In genomic region chr3:89994807-89995515, GRCm38 (mm10) we compare ENCODE assay signal across 13 mouse cellular contexts. TPM values are rescaled to one million over a fixed set of nuclear protein-coding genes. Genes with fewer than 3 reads are reported as not detected.
A peak's percentile ranks its signal among the peaks of the same experiment; 100 is the strongest.
DNase-seq lines count a peak whose midpoint lies in the region; ATAC-seq and TF ChIP-seq lines count a peak whose summit lies in the region.
"Had no signal": no experiment of that assay in that cellular context is flagged by ENCODE, and none has a peak within 500 bp of the region (broad histone marks: within the 10 kb centered on the region; RNA-seq: fewer than 3 reads in every experiment).

No protein-coding gene starts in this region.

- ATAC-seq in midbrain, embryonic 11.5 days (ENCODE audit: low FRiP score): no peak
- ATAC-seq in midbrain, embryonic 13.5 days: no peak
- no peak for ATAC-seq in Patski
- no peak for ATAC-seq in hindbrain, embryonic 13.5 days (ENCODE audit: low FRiP score)

- CTCF ChIA-PET in Patski (lab: Charles Lee): interaction anchor here (1.4 to 2.0 kb wide), 2 partner anchors 10 to 41 kb away, joined by 5 read pairs; no protein-coding TSS in a partner anchor

- POLR2A ChIA-PET in Patski (lab: Charles Lee): interaction anchor here (0.6 kb wide), 1 partner anchor 30 kb away, joined by 3 read pairs; no protein-coding TSS in a partner anchor

- no peak overlapping the region for H3K9ac ChIP-seq in midbrain, embryonic 11.5 days (ENCODE audit: low read length)
- H3K9ac ChIP-seq in midbrain, embryonic 13.5 days (replicated peaks): no peak overlapping the region
- no peak overlapping the region for H3K9ac ChIP-seq in hindbrain, embryonic 13.5 days
- H3K9ac ChIP-seq: forebrain, embryonic 12.5 days had no signal

- 92% methylated on average over 5 of the region's 5 CpGs for WGBS in midbrain, embryonic 11.5 days
- WGBS in midbrain, embryonic 13.5 days: 96% methylated on average over 5 of the region's 5 CpGs
- 93% methylated on average over 5 of the region's 5 CpGs for WGBS in hindbrain, embryonic 13.5 days
- 89% methylated on average over 5 of the region's 5 CpGs for WGBS in forebrain, embryonic 10.5 days

- H3K4me3 ChIP-seq in midbrain, embryonic 11.5 days (ENCODE audit: low read depth, low read length): no peak overlapping the region
- H3K4me3 ChIP-seq in midbrain, embryonic 13.5 days (replicated peaks): no peak overlapping the region
- H3K4me3 ChIP-seq in hindbrain, embryonic 13.5 days: no peak overlapping the region
- no peak overlapping the region for H3K4me3 ChIP-seq in forebrain, embryonic 10.5 days
- H3K4me3 ChIP-seq: forebrain, embryonic 12.5 days had no signal

- no peak overlapping the region for H3K4me2 ChIP-seq in midbrain, embryonic 11.5 days
- no peak overlapping the region for H3K4me2 ChIP-seq in midbrain, embryonic 13.5 days (replicated peaks)
- H3K4me2 ChIP-seq in hindbrain, embryonic 13.5 days: no peak overlapping the region
- H3K4me2 ChIP-seq: forebrain, embryonic 12.5 days; liver, embryonic 11.5 days had no signal

- H3K9me3 ChIP-seq in midbrain, embryonic 11.5 days (ENCODE audit: control insufficient read depth, low read length): no peaks in the 10 kb centered on the region
- no peaks in the 10 kb centered on the region for H3K9me3 ChIP-seq in midbrain, embryonic 13.5 days
- H3K9me3 ChIP-seq in hindbrain, embryonic 13.5 days: no peaks in the 10 kb centered on the region
- no peaks in the 10 kb centered on the region for H3K9me3 ChIP-seq in forebrain, embryonic 10.5 days
- H3K9me3 ChIP-seq: forebrain, embryonic 12.5 days had no signal

- intact Hi-C loops in heart, postnatal 10 days (cut with DNase I): no loop called here

- no peak overlapping the region for H3K27ac ChIP-seq in midbrain, embryonic 11.5 days (ENCODE audit: low read depth, low read length)
- no peak overlapping the region for H3K27ac ChIP-seq in midbrain, embryonic 13.5 days
- no peak overlapping the region for H3K27ac ChIP-seq in hindbrain, embryonic 13.5 days
- H3K27ac ChIP-seq in forebrain, embryonic 10.5 days: no peak overlapping the region
- H3K27ac ChIP-seq: forebrain, embryonic 12.5 days; stomach, postnatal 0 days had no signal

- peak; percentile 55 for TF ChIP-seq CTCF in Patski (IDR thresholded peaks at IDR 0.05)

- no peaks in the 10 kb centered on the region for H3K36me3 ChIP-seq in midbrain, embryonic 11.5 days (ENCODE audit: control insufficient read depth, insufficient read depth, low read length)
- H3K36me3 ChIP-seq in midbrain, embryonic 13.5 days: peaks cover 22% of the 10 kb centered on the region
- H3K36me3 ChIP-seq in hindbrain, embryonic 13.5 days: peaks cover 26% of the 10 kb centered on the region
- H3K36me3 ChIP-seq in forebrain, embryonic 10.5 days (replicated peaks): peaks cover 53% of the 10 kb centered on the region

- peak; percentile 51 for DNase-seq in heart, adult 11 months
- DNase-seq in heart, postnatal 10 days: no peak
- peak; percentile 64 for DNase-seq in midbrain, embryonic 11.5 days (ENCODE audit: low spot score, missing footprints)
- DNase-seq in Patski (ENCODE audit: low read depth, low spot score): no peak
- DNase-seq in forebrain, embryonic 10.5 days (ENCODE audit: extremely low spot score, low spot score): no peak
- DNase-seq: cerebellum, adult 9-11 months; kidney, adult 8-10 months; left cerebral cortex, postnatal 4 days had no signal

- no peaks in the 10 kb centered on the region for H3K27me3 ChIP-seq in midbrain, embryonic 11.5 days (ENCODE audit: control insufficient read depth, insufficient read depth, low read length)
- H3K27me3 ChIP-seq in midbrain, embryonic 13.5 days: no peaks in the 10 kb centered on the region
- H3K27me3 ChIP-seq in Patski: no peaks in the 10 kb centered on the region
- H3K27me3 ChIP-seq in hindbrain, embryonic 13.5 days: no peaks in the 10 kb centered on the region
- no peaks in the 10 kb centered on the region for H3K27me3 ChIP-seq in forebrain, embryonic 10.5 days (ENCODE audit: poor library complexity, severe bottlenecking)
- H3K27me3 ChIP-seq: forebrain, embryonic 12.5 days had no signal

- in situ Hi-C loops in Patski (cut with MboI; ENCODE audit: low pct_unique_long_range_greater_than_20kb): no loop called here

- H3K4me1 ChIP-seq in midbrain, embryonic 11.5 days (ENCODE audit: control insufficient read depth, insufficient read depth, low read length): no peaks in the 10 kb centered on the region; the same call in 1 of the 2 replicates
- H3K4me1 ChIP-seq in midbrain, embryonic 13.5 days (replicated peaks): peaks cover 24% of the 10 kb centered on the region
- H3K4me1 ChIP-seq in hindbrain, embryonic 13.5 days (replicated peaks): peaks cover 24% of the 10 kb centered on the region
- peaks cover 25% of the 10 kb centered on the region for H3K4me1 ChIP-seq in forebrain, embryonic 10.5 days

RNA-seq across cellular contexts. Expression of gene Hax1, which starts 3.6 kb away (rescaled TPM):
- total RNA-seq in heart, postnatal 10 days (2021): 10 to 100 TPM; 43.6 to 44.1 TPM
- 173 and 176 TPM in 2 replicates for polyA plus RNA-seq in midbrain, embryonic 11.5 days (2014; fragmentation: Nextera tagmentation; extraction: Ambion mirVana)
- polyA plus RNA-seq in midbrain, embryonic 13.5 days (2015; fragmentation: Nextera tagmentation; extraction: Ambion mirVana): 139 and 148 TPM in 2 replicates
- polyA plus RNA-seq in Patski (2021): 205 TPM
- polyA plus RNA-seq in hindbrain, embryonic 13.5 days (2015; fragmentation: Nextera tagmentation; extraction: Ambion mirVana): 127 and 129 TPM in 2 replicates
- polyA plus RNA-seq in forebrain, embryonic 10.5 days (2016; fragmentation: Nextera tagmentation; extraction: Ambion mirVana): 175 and 194 TPM in 2 replicates

RNA-seq across cellular contexts. Expression of gene Atp8b2, which starts 31.7 kb away (rescaled TPM):
- 10 to 100 TPM; 56.2 to 58.1 TPM for total RNA-seq in heart, postnatal 10 days (2021)
- 8.0 and 11.4 TPM in 2 replicates for polyA plus RNA-seq in midbrain, embryonic 11.5 days (2014; fragmentation: Nextera tagmentation; extraction: Ambion mirVana)
- polyA plus RNA-seq in midbrain, embryonic 13.5 days (2015; fragmentation: Nextera tagmentation; extraction: Ambion mirVana): 11.7 and 12.6 TPM in 2 replicates
- polyA plus RNA-seq in Patski (2021): 52.0 TPM
- polyA plus RNA-seq in hindbrain, embryonic 13.5 days (2015; fragmentation: Nextera tagmentation; extraction: Ambion mirVana): 13.4 TPM in 2 replicates
- 11.2 and 14.4 TPM in 2 replicates for polyA plus RNA-seq in forebrain, embryonic 10.5 days (2016; fragmentation: Nextera tagmentation; extraction: Ambion mirVana)

RNA-seq across cellular contexts. Expression of gene 4933434E20Rik, which starts 56.5 kb away (rescaled TPM):
- 10 to 100 TPM; 56.2 to 63.2 TPM for total RNA-seq in heart, postnatal 10 days (2021)
- 207 and 227 TPM in 2 replicates for polyA plus RNA-seq in midbrain, embryonic 11.5 days (2014; fragmentation: Nextera tagmentation; extraction: Ambion mirVana)
- 241 and 251 TPM in 2 replicates for polyA plus RNA-seq in midbrain, embryonic 13.5 days (2015; fragmentation: Nextera tagmentation; extraction: Ambion mirVana)
- 182 TPM for polyA plus RNA-seq in Patski (2021)
- 225 and 227 TPM in 2 replicates for polyA plus RNA-seq in hindbrain, embryonic 13.5 days (2015; fragmentation: Nextera tagmentation; extraction: Ambion mirVana)
- 210 and 216 TPM in 2 replicates for polyA plus RNA-seq in forebrain, embryonic 10.5 days (2016; fragmentation: Nextera tagmentation; extraction: Ambion mirVana)

RNA-seq across cellular contexts. Expression of gene Ubap2l, which starts 57.5 kb away (rescaled TPM):
- total RNA-seq in heart, postnatal 10 days (2021): 100 to 1,000 TPM; 143 to 150 TPM
- polyA plus RNA-seq in midbrain, embryonic 11.5 days (2014; fragmentation: Nextera tagmentation; extraction: Ambion mirVana): 209 and 218 TPM in 2 replicates
- 169 and 170 TPM in 2 replicates for polyA plus RNA-seq in midbrain, embryonic 13.5 days (2015; fragmentation: Nextera tagmentation; extraction: Ambion mirVana)
- 232 TPM for polyA plus RNA-seq in Patski (2021)
- polyA plus RNA-seq in hindbrain, embryonic 13.5 days (2015; fragmentation: Nextera tagmentation; extraction: Ambion mirVana): 157 TPM in 2 replicates
- 220 and 222 TPM in 2 replicates for polyA plus RNA-seq in forebrain, embryonic 10.5 days (2016; fragmentation: Nextera tagmentation; extraction: Ambion mirVana)

Comparison
In these comparisons a context has a peak if more than half of its experiments do, and no peak if none do; other contexts are left out.
1. DNase-seq: peak in heart, adult 11 months (single experiment) and midbrain, embryonic 11.5 days (single experiment); none in heart, postnatal 10 days (0 of 2), Patski (single experiment) and forebrain, embryonic 10.5 days (single experiment).